8 mouse cellular contexts compared by ENCODE assay signal in the genomic region with DNA sequence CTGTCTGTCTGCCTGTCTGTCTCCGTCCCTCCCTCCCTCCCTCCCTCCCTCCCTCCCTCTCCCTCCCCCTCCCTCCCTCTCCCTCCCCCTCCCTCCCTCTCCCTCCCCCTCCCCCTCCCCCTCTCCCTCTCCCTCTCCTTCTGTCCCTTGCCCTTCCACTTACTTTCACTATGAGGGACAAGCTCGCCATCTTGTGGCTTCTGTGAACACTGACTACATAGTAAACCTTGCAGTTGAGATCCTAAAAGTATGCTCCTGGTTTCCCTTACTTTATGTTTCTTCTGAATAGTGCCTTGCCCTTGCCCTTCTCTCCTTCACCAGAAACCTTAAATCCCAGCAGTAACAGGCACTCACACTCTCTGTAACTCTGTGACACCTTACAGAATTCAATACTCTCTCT.
DNase-seq lines count a peak whose midpoint lies in the region; ATAC-seq lines count a peak whose summit lies in the region.

No protein-coding gene starts in this region.

- DNase-seq in heart, postnatal 10 days = peak; percentile 15 to 31
- DNase-seq in heart, adult 9 months (ENCODE audit: low spot score in 2 of 2) = no peak
- DNase-seq in right cerebral cortex, adult 18-20 months = peak; percentile 39
- no peak for DNase-seq in right cerebral cortex, postnatal 36 days (ENCODE audit: low spot score in 2 of 2)
- peak; percentile 26 for DNase-seq in forelimb bud, embryonic 11.5 days (ENCODE audit: low read depth, low spot score)
- DNase-seq in right cerebral cortex, adult 2 months (ENCODE audit: low spot score in 2 of 2) = peak; percentile 17 to 43
- no peak for DNase-seq in B cell, adult 2 months

- no peak for ATAC-seq in intestine, embryonic 16.5 days

- H3K9me3 ChIP-seq in intestine, embryonic 16.5 days (ENCODE audit: control insufficient read depth, low read length) = no peaks in the 10 kb centered on the region

- 12% methylated on average over 2 of the region's 2 CpGs for WGBS in intestine, embryonic 16.5 days

- no peak overlapping the region for H3K4me2 ChIP-seq in intestine, embryonic 16.5 days (ENCODE audit: low read depth, low read length)

- H3K27ac ChIP-seq in intestine, embryonic 16.5 days (ENCODE audit: low read length) = no peak overlapping the region

- no peaks in the 10 kb centered on the region for H3K4me1 ChIP-seq in intestine, embryonic 16.5 days (ENCODE audit: control insufficient read depth, insufficient read depth, low read length)

- H3K27me3 ChIP-seq in intestine, embryonic 16.5 days (replicated peaks; ENCODE audit: control insufficient read depth, insufficient read depth, low read length) = no peaks in the 10 kb centered on the region

- no peak overlapping the region for H3K9ac ChIP-seq in intestine, embryonic 16.5 days (ENCODE audit: low read depth, low read length)

- H3K4me3 ChIP-seq in intestine, embryonic 16.5 days (ENCODE audit: low read length) = no peak overlapping the region

- intact Hi-C loops in heart, postnatal 10 days (cut with DNase I) = loop anchor here (5.0 kb wide), 1 partner anchor 1594 kb away; no protein-coding TSS in a partner anchor

- H3K36me3 ChIP-seq in intestine, embryonic 16.5 days (ENCODE audit: control insufficient read depth, insufficient read depth, low read length) = no peaks in the 10 kb centered on the region

Comparison
In these comparisons a context has a peak if more than half of its experiments do, and no peak if none do; other contexts are left out.
1. DNase-seq: peak in heart, postnatal 10 days (2 of 2), right cerebral cortex, adult 18-20 months (single experiment), forelimb bud, embryonic 11.5 days (single experiment) and right cerebral cortex, adult 2 months (2 of 2); none in heart, adult 9 months (0 of 2), right cerebral cortex, postnatal 36 days (0 of 2) and B cell, adult 2 months (0 of 2).